ENCODE assay signal across 11 mouse cellular contexts in genomic region chr2:180116741-180117484, GRCm38 (mm10). TPM values are rescaled to one million over a fixed set of nuclear protein-coding genes. Genes with fewer than 3 reads are reported as not detected.
DNase-seq lines count a peak whose midpoint lies in the region; ATAC-seq lines count a peak whose summit lies in the region.
"Had no signal": no experiment of that assay in that cellular context is flagged by ENCODE, and none has a peak within 500 bp of the region (broad histone marks: within the 10 kb centered on the region; RNA-seq: fewer than 3 reads in every experiment).

No protein-coding gene starts in this region.

- WGBS in forebrain, embryonic 13.5 days, result 65% methylated on average over 8 of the region's 8 CpGs
- WGBS in midbrain, embryonic 13.5 days, result 67% methylated on average over 8 of the region's 8 CpGs
- WGBS in liver, embryonic 12.5 days (ENCODE audit: insufficient replicate concordance), result 53% methylated on average over 8 of the region's 8 CpGs

- peak overlapping the region; percentile 93 for H3K27ac ChIP-seq in forebrain, embryonic 13.5 days
- peak overlapping the region; percentile 90 for H3K27ac ChIP-seq in midbrain, embryonic 13.5 days
- no peak overlapping the region for H3K27ac ChIP-seq in liver, embryonic 12.5 days
- H3K27ac ChIP-seq: liver, embryonic 13.5 days had no signal

- H3K27me3 ChIP-seq in forebrain, embryonic 13.5 days, result no peaks in the 10 kb centered on the region
- no peaks in the 10 kb centered on the region for H3K27me3 ChIP-seq in midbrain, embryonic 13.5 days
- H3K27me3 ChIP-seq in liver, embryonic 12.5 days (replicated peaks), result peaks cover 36% of the 10 kb centered on the region

- peak overlapping the region; percentile 97 for H3K4me2 ChIP-seq in forebrain, embryonic 13.5 days
- peak overlapping the region; percentile 98; the same call in 1 of the 2 replicates for H3K4me2 ChIP-seq in midbrain, embryonic 13.5 days (replicated peaks)
- H3K4me2 ChIP-seq in liver, embryonic 12.5 days, result no peak overlapping the region

- peaks cover 58% of the 10 kb centered on the region for H3K4me1 ChIP-seq in forebrain, embryonic 13.5 days
- H3K4me1 ChIP-seq in midbrain, embryonic 13.5 days (replicated peaks), result peaks cover 64% of the 10 kb centered on the region
- peaks cover 44% of the 10 kb centered on the region for H3K4me1 ChIP-seq in liver, embryonic 12.5 days

- H3K9ac ChIP-seq in forebrain, embryonic 13.5 days, result peak overlapping the region; percentile 32
- peak overlapping the region; percentile 49; the same call in 1 of the 2 replicates for H3K9ac ChIP-seq in midbrain, embryonic 13.5 days (replicated peaks)
- H3K9ac ChIP-seq in liver, embryonic 12.5 days, result no peak overlapping the region
- H3K9ac ChIP-seq: liver, embryonic 13.5 days had no signal

- H3K36me3 ChIP-seq in forebrain, embryonic 13.5 days (ENCODE audit: poor library complexity, severe bottlenecking), result no peaks in the 10 kb centered on the region
- no peaks in the 10 kb centered on the region for H3K36me3 ChIP-seq in midbrain, embryonic 13.5 days
- no peaks in the 10 kb centered on the region for H3K36me3 ChIP-seq in liver, embryonic 12.5 days
- H3K36me3 ChIP-seq: liver, embryonic 13.5 days had no signal

- peak; percentile 31 to 43 for DNase-seq in adrenal gland, adult (ENCODE audit: inconsistent age in 2 of 2, low spot score in 1 of 2)
- no peak for DNase-seq in adrenal gland, postnatal 4 days (ENCODE audit: low spot score in 2 of 2)
- DNase-seq in left cerebral cortex, postnatal 4 days, result peak; percentile 27
- no peak for DNase-seq in left cerebral cortex, postnatal 36 days (ENCODE audit: low spot score in 2 of 2)
- DNase-seq: liver, embryonic 13.5 days had no signal

- H3K9me3 ChIP-seq in forebrain, embryonic 13.5 days (replicated peaks), result no peaks in the 10 kb centered on the region
- no peaks in the 10 kb centered on the region for H3K9me3 ChIP-seq in midbrain, embryonic 13.5 days
- H3K9me3 ChIP-seq in liver, embryonic 12.5 days (replicated peaks), result no peaks in the 10 kb centered on the region
- H3K9me3 ChIP-seq: liver, embryonic 13.5 days had no signal

- no peak overlapping the region for H3K4me3 ChIP-seq in forebrain, embryonic 13.5 days
- no peak overlapping the region for H3K4me3 ChIP-seq in midbrain, embryonic 13.5 days (replicated peaks)
- H3K4me3 ChIP-seq in liver, embryonic 12.5 days, result no peak overlapping the region
- H3K4me3 ChIP-seq: liver, embryonic 13.5 days had no signal

- intact Hi-C loops in left cerebral cortex, postnatal 4 days (cut with DNase I), result loop anchor here (5.0 kb wide), 1 partner anchor 45 kb away; the partner anchor contains the start of gene Mtg2
- intact Hi-C loops in left cerebral cortex, postnatal 36 days (cut with DNase I), result no loop called here

- no peak for ATAC-seq in forebrain, embryonic 13.5 days
- ATAC-seq in midbrain, embryonic 13.5 days, result no peak
- no peak for ATAC-seq in monocyte, adult 5-6 weeks (replicated peaks; ENCODE audit: insufficient number of reproducible peaks, low FRiP score, low TSS enrichment, poor library complexity, severe bottlenecking)
- ATAC-seq in liver, embryonic 12.5 days, result no peak

RNA-seq across cellular contexts. Expression of gene Osbpl2, which starts 2.2 kb away (rescaled TPM):
- total RNA-seq in adrenal gland, postnatal 4 days (2021), result 10 to 100 TPM; 35.1 to 37.2 TPM
- total RNA-seq in left cerebral cortex, postnatal 4 days (2021), result 10 to 100 TPM; 61.9 to 64.5 TPM
- 10 to 100 TPM; 44.2 to 50.4 TPM for total RNA-seq in left cerebral cortex, postnatal 36 days (2021)
- 48.8 and 53.1 TPM in 2 replicates for polyA plus RNA-seq in forebrain, embryonic 13.5 days (2015; fragmentation: Nextera tagmentation; extraction: Ambion mirVana)
- 60.6 and 66.1 TPM in 2 replicates for polyA plus RNA-seq in midbrain, embryonic 13.5 days (2015; fragmentation: Nextera tagmentation; extraction: Ambion mirVana)
- 53.1 to 58.2 TPM (median 54.9 TPM) in 3 replicates for total RNA-seq in monocyte, adult 5-6 weeks (2017)
- polyA plus RNA-seq in liver, embryonic 12.5 days (2016; fragmentation: Nextera tagmentation; extraction: Ambion mirVana), result 13.5 and 15.5 TPM in 2 replicates

RNA-seq across cellular contexts. Expression of gene Hrh3, which starts 12.6 kb away (rescaled TPM):
- under 1 TPM; 0.28 to 0.48 TPM for total RNA-seq in adrenal gland, postnatal 4 days (2021)
- total RNA-seq in left cerebral cortex, postnatal 4 days (2021), result 10 to 100 TPM; 16.6 to 17.4 TPM
- 10 to 100 TPM; 94.8 to 99.4 TPM for total RNA-seq in left cerebral cortex, postnatal 36 days (2021)
- 2.3 and 2.8 TPM in 2 replicates for polyA plus RNA-seq in forebrain, embryonic 13.5 days (2015; fragmentation: Nextera tagmentation; extraction: Ambion mirVana)
- polyA plus RNA-seq in midbrain, embryonic 13.5 days (2015; fragmentation: Nextera tagmentation; extraction: Ambion mirVana), result 4.4 and 5.1 TPM in 2 replicates
- not detected in 3 replicates for total RNA-seq in monocyte, adult 5-6 weeks (2017)
- polyA plus RNA-seq in liver, embryonic 12.5 days (2016; fragmentation: Nextera tagmentation; extraction: Ambion mirVana), result not detected in 2 replicates
- total RNA-seq: gastrocnemius, adult 8-10 months; heart, postnatal 10 days had no signal
- polyA plus RNA-seq: liver, embryonic 13.5 days had no signal

RNA-seq across cellular contexts. Expression of gene Mtg2, which starts 46.5 kb away (rescaled TPM):
- total RNA-seq in adrenal gland, postnatal 4 days (2021), result 10 to 100 TPM; 16.4 to 17.7 TPM
- 10 to 100 TPM; 19.8 to 20.5 TPM for total RNA-seq in left cerebral cortex, postnatal 4 days (2021)
- total RNA-seq in left cerebral cortex, postnatal 36 days (2021), result 10 to 100 TPM; 12.6 to 19.1 TPM
- 34.2 and 34.8 TPM in 2 replicates for polyA plus RNA-seq in forebrain, embryonic 13.5 days (2015; fragmentation: Nextera tagmentation; extraction: Ambion mirVana)
- 37.1 and 37.3 TPM in 2 replicates for polyA plus RNA-seq in midbrain, embryonic 13.5 days (2015; fragmentation: Nextera tagmentation; extraction: Ambion mirVana)
- 13.7 to 21.6 TPM (median 15.9 TPM) in 3 replicates for total RNA-seq in monocyte, adult 5-6 weeks (2017)
- 17.6 and 18.0 TPM in 2 replicates for polyA plus RNA-seq in liver, embryonic 12.5 days (2016; fragmentation: Nextera tagmentation; extraction: Ambion mirVana)

RNA-seq across cellular contexts. Expression of gene Adrm1, which starts 54.4 kb away (rescaled TPM):
- 100 to 1,000 TPM; 128 to 136 TPM for total RNA-seq in adrenal gland, postnatal 4 days (2021)
- 100 to 1,000 TPM; 117 to 118 TPM for total RNA-seq in left cerebral cortex, postnatal 4 days (2021)
- 100 to 1,000 TPM in 1 of 2 experiments, 10 to 100 TPM in 1; 95.4 to 105 TPM for total RNA-seq in left cerebral cortex, postnatal 36 days (2021)
- 211 and 220 TPM in 2 replicates for polyA plus RNA-seq in forebrain, embryonic 13.5 days (2015; fragmentation: Nextera tagmentation; extraction: Ambion mirVana)
- 213 TPM in 2 replicates for polyA plus RNA-seq in midbrain, embryonic 13.5 days (2015; fragmentation: Nextera tagmentation; extraction: Ambion mirVana)
- 50.1 to 102 TPM (median 65.6 TPM) in 3 replicates for total RNA-seq in monocyte, adult 5-6 weeks (2017)
- 176 and 189 TPM in 2 replicates for polyA plus RNA-seq in liver, embryonic 12.5 days (2016; fragmentation: Nextera tagmentation; extraction: Ambion mirVana)

Comparison
In these comparisons a context has a peak if more than half of its experiments do, and no peak if none do; other contexts are left out.
1. DNase-seq: peak in adrenal gland, adult (2 of 2) and left cerebral cortex, postnatal 4 days (single experiment); none in adrenal gland, postnatal 4 days (0 of 2) and left cerebral cortex, postnatal 36 days (0 of 2).
2. RNA of gene Hrh3, which starts 12.6 kb away (total RNA-seq): 94.8 to 99.4 TPM in left cerebral cortex, postnatal 36 days and 16.6 to 17.4 TPM in left cerebral cortex, postnatal 4 days; 0.28 to 0.48 TPM in adrenal gland, postnatal 4 days and not detected in monocyte, adult 5-6 weeks; every median in the first group is over 10 times any median in the second.